ENCODE assay signal across 8 mouse cellular contexts in genomic region chr7:19561765-19562642, GRCm38 (mm10). TPM values are rescaled to one million over a fixed set of nuclear protein-coding genes. Genes with fewer than 3 reads are reported as not detected.
DNase-seq lines count a peak whose midpoint lies in the region; ATAC-seq and TF ChIP-seq lines count a peak whose summit lies in the region.

No protein-coding gene starts in this region.

- peak; percentile 61 for TF ChIP-seq POLR2A in olfactory bulb, adult 2 months (IDR thresholded peaks at IDR 0.05; ENCODE audit: insufficient read depth, low read depth, low read length)

- H3K27ac ChIP-seq in lung, embryonic 15.5 days, result peak overlapping the region; percentile 91
- peak overlapping the region; percentile 95 for H3K27ac ChIP-seq in olfactory bulb, adult 2 months (ENCODE audit: insufficient read depth, low read depth, low read length)

- DNase-seq in MN1 (ENCODE audit: low spot score), result peak; percentile 82
- DNase-seq in cerebellum, adult 8-10 months, result peak; percentile 92
- DNase-seq in forelimb bud, embryonic 11.5 days (ENCODE audit: low read depth, low spot score), result peak; percentile 95
- peak; percentile 77 for DNase-seq in layer of hippocampus, adult 9-10 months (ENCODE audit: low spot score)
- peak; percentile 73 to 74 for DNase-seq in thymus, adult 18-20 months

- H3K9me3 ChIP-seq in lung, embryonic 15.5 days, result no peaks in the 10 kb centered on the region; the same call in 1 of the 2 replicates

- H3K9ac ChIP-seq in lung, embryonic 15.5 days, result peak overlapping the region; percentile 93

- 0 out of 2 replicates have a peak, but pooled peaks have one; percentile 7 for TF ChIP-seq CTCF in olfactory bulb, adult 2 months (IDR thresholded peaks at IDR 0.05; ENCODE audit: insufficient read depth, low read depth, low read length)

- H3K4me3 ChIP-seq in lung, embryonic 15.5 days, result peak overlapping the region; percentile 73
- H3K4me3 ChIP-seq in olfactory bulb, adult 2 months (ENCODE audit: insufficient read depth, low read depth, low read length), result peak overlapping the region; percentile 80

- H3K27me3 ChIP-seq in lung, embryonic 15.5 days, result no peaks in the 10 kb centered on the region

- peak; percentile 76 to 77 for ATAC-seq in hematopoietic stem cell, adult 5-6 weeks (replicated peaks in 1 of 2; ENCODE audit: insufficient read depth in 1 of 2, low FRiP score in 2 of 2, low TSS enrichment in 1 of 2, low read depth in 1 of 2, poor library complexity in 2 of 2, severe bottlenecking in 2 of 2)
- ATAC-seq in lung, embryonic 15.5 days (ENCODE audit: borderline replicate concordance, extremely low read depth, low FRiP score, low TSS enrichment), result peak; percentile 86

- peaks cover 48% of the 10 kb centered on the region for H3K4me1 ChIP-seq in lung, embryonic 15.5 days
- peaks cover 40% of the 10 kb centered on the region for H3K4me1 ChIP-seq in olfactory bulb, adult 2 months (ENCODE audit: control insufficient read depth, insufficient read depth, low read length)

- peaks cover 27% of the 10 kb centered on the region for H3K36me3 ChIP-seq in lung, embryonic 15.5 days

- peak overlapping the region; percentile 96 for H3K4me2 ChIP-seq in lung, embryonic 15.5 days

- WGBS in lung, embryonic 15.5 days, result under 1% methylated on average over 101 of the region's 102 CpGs
- WGBS in olfactory bulb, adult 2 months, result under 1% methylated on average over 102 of the region's 102 CpGs

RNA-seq across cellular contexts. Expression of gene Ppp1r37, which starts 0.9 kb away (rescaled TPM):
- 12.2 and 16.3 TPM in 2 replicates for total RNA-seq in hematopoietic stem cell, adult 5-6 weeks (2017)
- polyA plus RNA-seq in lung, embryonic 15.5 days (2015; fragmentation: Nextera tagmentation; extraction: Ambion mirVana), result 23.8 and 24.8 TPM in 2 replicates
- not detected in 2 replicates for polyA plus RNA-seq in olfactory bulb, adult 2 months (2012; ENCODE audit: insufficient read depth, insufficient read length, low replicate concordance, missing spikeins)

RNA-seq across cellular contexts. Expression of gene Zfp296, which starts 15.1 kb away (rescaled TPM):
- 5.3 and 5.9 TPM in 2 replicates for total RNA-seq in hematopoietic stem cell, adult 5-6 weeks (2017)
- 0.50 and 0.54 TPM in 2 replicates for polyA plus RNA-seq in lung, embryonic 15.5 days (2015; fragmentation: Nextera tagmentation; extraction: Ambion mirVana)
- polyA plus RNA-seq in olfactory bulb, adult 2 months (2012; ENCODE audit: insufficient read depth, insufficient read length, low replicate concordance, missing spikeins), result not detected in 2 replicates

RNA-seq across cellular contexts. Expression of gene Gemin7, which starts 15.4 kb away (rescaled TPM):
- total RNA-seq in hematopoietic stem cell, adult 5-6 weeks (2017), result 35.4 and 44.9 TPM in 2 replicates
- 164 and 183 TPM in 2 replicates for polyA plus RNA-seq in lung, embryonic 15.5 days (2015; fragmentation: Nextera tagmentation; extraction: Ambion mirVana)
- not detected in 2 replicates for polyA plus RNA-seq in olfactory bulb, adult 2 months (2012; ENCODE audit: insufficient read depth, insufficient read length, low replicate concordance, missing spikeins)

RNA-seq across cellular contexts. Expression of gene Clasrp, which starts 42.3 kb away (rescaled TPM):
- total RNA-seq in hematopoietic stem cell, adult 5-6 weeks (2017), result 40.1 and 51.3 TPM in 2 replicates
- 46.4 and 51.4 TPM in 2 replicates for polyA plus RNA-seq in lung, embryonic 15.5 days (2015; fragmentation: Nextera tagmentation; extraction: Ambion mirVana)
- polyA plus RNA-seq in olfactory bulb, adult 2 months (2012; ENCODE audit: insufficient read depth, insufficient read length, low replicate concordance, missing spikeins), result not detected in 2 replicates

RNA-seq across cellular contexts. Expression of gene Nkpd1, which starts 44.4 kb away (rescaled TPM):
- total RNA-seq in hematopoietic stem cell, adult 5-6 weeks (2017), result 0.44 TPM in 1 of 2 replicates, not detected in the other
- 0.20 TPM in 1 of 2 replicates, not detected in the other for polyA plus RNA-seq in lung, embryonic 15.5 days (2015; fragmentation: Nextera tagmentation; extraction: Ambion mirVana)
- not detected in 2 replicates for polyA plus RNA-seq in olfactory bulb, adult 2 months (2012; ENCODE audit: insufficient read depth, insufficient read length, low replicate concordance, missing spikeins)

Comparison
In these comparisons a context has a peak if more than half of its experiments do, and no peak if none do; other contexts are left out.
1. Peak in every context shown above with its lines: DNase-seq, ATAC-seq, H3K4me3 ChIP-seq and H3K27ac ChIP-seq.
2. RNA of gene Gemin7, which starts 15.4 kb away (polyA plus RNA-seq): 164 to 183 TPM in lung, embryonic 15.5 days; not detected in olfactory bulb, adult 2 months; every median in the first group is over 100 times any median in the second.